Comparison of ENCODE assay signal across 8 mouse cellular contexts in the genomic region with DNA sequence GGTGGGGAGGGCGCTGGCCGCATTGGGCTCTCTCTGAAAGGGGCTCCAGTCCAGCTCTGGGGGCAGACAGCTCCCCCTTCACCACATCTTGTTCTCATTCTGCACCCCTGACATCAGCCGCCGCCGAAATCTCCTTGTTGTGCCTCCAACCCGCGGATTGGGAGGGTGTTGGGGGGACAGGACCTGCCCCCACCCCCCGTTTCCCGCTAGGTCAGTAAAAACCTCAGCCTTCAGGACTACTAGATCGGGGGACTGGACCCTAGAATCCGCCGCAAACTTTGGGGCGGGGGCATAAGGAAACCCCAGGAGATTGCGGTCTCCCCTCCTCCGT. TPM values are rescaled to one million over a fixed set of nuclear protein-coding genes. Genes with fewer than 3 reads are reported as not detected.
A peak's percentile ranks its signal among the peaks of the same experiment; 100 is the strongest.
DNase-seq lines count a peak whose midpoint lies in the region; ATAC-seq and TF ChIP-seq lines count a peak whose summit lies in the region.

No protein-coding gene starts in this region.

- no peak for TF ChIP-seq CTCF in lung, postnatal 0 days (IDR thresholded peaks at IDR 0.05)

- WGBS in lung, postnatal 0 days: 2% methylated on average over 14 of the region's 15 CpGs
- 2% methylated on average over 15 of the region's 15 CpGs for WGBS in limb, embryonic 12.5 days
- 0% methylated on average over 15 of the region's 15 CpGs for WGBS in stomach, embryonic 16.5 days

- peak overlapping the region; percentile 85 for H3K4me2 ChIP-seq in lung, postnatal 0 days (replicated peaks; ENCODE audit: low read depth, low read length)
- H3K4me2 ChIP-seq in limb, embryonic 12.5 days: peak overlapping the region; percentile 83
- peak overlapping the region; percentile 57 for H3K4me2 ChIP-seq in stomach, embryonic 16.5 days (ENCODE audit: low read depth, low read length)

- DNase-seq in embryo, embryonic 10.5 days (ENCODE audit: low spot score): peak; percentile 57
- DNase-seq in embryo, embryonic 9.5 days (ENCODE audit: extremely low spot score): no peak
- DNase-seq in lung, postnatal 0 days (ENCODE audit: low spot score): no peak
- no peak for DNase-seq in lung, postnatal 4 days
- DNase-seq in urinary bladder, postnatal 4 days (ENCODE audit: low spot score in 2 of 2): no peak
- no peak for DNase-seq in yolk sac, embryonic 10.5 days (ENCODE audit: low spot score)

- peaks cover 20% of the 10 kb centered on the region for H3K4me1 ChIP-seq in lung, postnatal 0 days (ENCODE audit: insufficient read depth, low read depth, low read length)
- H3K4me1 ChIP-seq in limb, embryonic 12.5 days (replicated peaks): peaks cover 65% of the 10 kb centered on the region
- peaks cover 49% of the 10 kb centered on the region for H3K4me1 ChIP-seq in stomach, embryonic 16.5 days (ENCODE audit: control insufficient read depth, insufficient read depth, low read length)

- H3K9ac ChIP-seq in lung, postnatal 0 days (replicated peaks; ENCODE audit: low read depth): no peak overlapping the region
- H3K9ac ChIP-seq in limb, embryonic 12.5 days (replicated peaks): peak overlapping the region; percentile 98
- peak overlapping the region; percentile 80 for H3K9ac ChIP-seq in stomach, embryonic 16.5 days (ENCODE audit: low read length)

- peaks cover 20% of the 10 kb centered on the region for H3K27me3 ChIP-seq in lung, postnatal 0 days (replicated peaks; ENCODE audit: insufficient read depth, low read length)
- H3K27me3 ChIP-seq in limb, embryonic 12.5 days: peaks cover 20% of the 10 kb centered on the region
- H3K27me3 ChIP-seq in stomach, embryonic 16.5 days (ENCODE audit: control insufficient read depth, insufficient read depth, low read length): peaks cover 20% of the 10 kb centered on the region

- H3K36me3 ChIP-seq in lung, postnatal 0 days (ENCODE audit: insufficient read depth, low read length): no peaks in the 10 kb centered on the region
- H3K36me3 ChIP-seq in limb, embryonic 12.5 days: peaks cover 3% of the 10 kb centered on the region; the same call in 1 of the 2 replicates
- H3K36me3 ChIP-seq in stomach, embryonic 16.5 days (ENCODE audit: control insufficient read depth, insufficient read depth, low read length): no peaks in the 10 kb centered on the region

- H3K9me3 ChIP-seq in lung, postnatal 0 days (ENCODE audit: low read length): no peaks in the 10 kb centered on the region
- no peaks in the 10 kb centered on the region for H3K9me3 ChIP-seq in limb, embryonic 12.5 days
- no peaks in the 10 kb centered on the region for H3K9me3 ChIP-seq in stomach, embryonic 16.5 days (replicated peaks; ENCODE audit: control insufficient read depth, low read length)

- no peak overlapping the region for H3K27ac ChIP-seq in lung, postnatal 0 days (ENCODE audit: low read length)
- peak overlapping the region; percentile 98 for H3K27ac ChIP-seq in limb, embryonic 12.5 days
- H3K27ac ChIP-seq in stomach, embryonic 16.5 days (ENCODE audit: low read length): peak overlapping the region; percentile 50; the same call in 1 of the 2 replicates

- ATAC-seq in lung, postnatal 0 days: no peak
- ATAC-seq in limb, embryonic 12.5 days (ENCODE audit: insufficient number of reproducible peaks, insufficient read depth, low FRiP score, low TSS enrichment, low read depth): no peak
- no peak for ATAC-seq in stomach, embryonic 16.5 days (ENCODE audit: insufficient read depth, low FRiP score)

- TF ChIP-seq EP300 in lung, postnatal 0 days (IDR thresholded peaks at IDR 0.05): no peak

- H3K4me3 ChIP-seq in lung, postnatal 0 days (ENCODE audit: low read depth, low read length): peak overlapping the region; percentile 53
- H3K4me3 ChIP-seq in limb, embryonic 12.5 days (replicated peaks): peak overlapping the region; percentile 97
- H3K4me3 ChIP-seq in stomach, embryonic 16.5 days (replicated peaks; ENCODE audit: low read length): peak overlapping the region; percentile 65

RNA-seq across cellular contexts. Expression of a gene that starts 1.4 kb away (rescaled TPM):
- polyA plus RNA-seq in lung, postnatal 0 days (2015; fragmentation: Nextera tagmentation; extraction: Ambion mirVana): 1.4 and 3.1 TPM in 2 replicates
- 25.5 and 26.9 TPM in 2 replicates for polyA plus RNA-seq in limb, embryonic 12.5 days (2016; fragmentation: Nextera tagmentation; extraction: Ambion mirVana)
- polyA plus RNA-seq in stomach, embryonic 16.5 days (2015; fragmentation: Nextera tagmentation; extraction: Ambion mirVana): 7.9 and 8.5 TPM in 2 replicates

RNA-seq across cellular contexts. Expression of a gene that starts 13.4 kb away (rescaled TPM):
- 0.14 TPM in 1 of 2 replicates, not detected in the other for polyA plus RNA-seq in lung, postnatal 0 days (2015; fragmentation: Nextera tagmentation; extraction: Ambion mirVana)
- polyA plus RNA-seq in limb, embryonic 12.5 days (2016; fragmentation: Nextera tagmentation; extraction: Ambion mirVana): 0.20 and 0.40 TPM in 2 replicates
- polyA plus RNA-seq in stomach, embryonic 16.5 days (2015; fragmentation: Nextera tagmentation; extraction: Ambion mirVana): 0.22 and 0.29 TPM in 2 replicates

RNA-seq across cellular contexts. Expression of a gene that starts 27.2 kb away (rescaled TPM):
- polyA plus RNA-seq in lung, postnatal 0 days (2015; fragmentation: Nextera tagmentation; extraction: Ambion mirVana): 33.2 and 34.5 TPM in 2 replicates
- 2.8 and 4.1 TPM in 2 replicates for polyA plus RNA-seq in limb, embryonic 12.5 days (2016; fragmentation: Nextera tagmentation; extraction: Ambion mirVana)
- polyA plus RNA-seq in stomach, embryonic 16.5 days (2015; fragmentation: Nextera tagmentation; extraction: Ambion mirVana): 17.0 and 21.1 TPM in 2 replicates

RNA-seq across cellular contexts. Expression of a gene that starts 49.0 kb away (rescaled TPM):
- 3.1 and 4.7 TPM in 2 replicates for polyA plus RNA-seq in lung, postnatal 0 days (2015; fragmentation: Nextera tagmentation; extraction: Ambion mirVana)
- 5.1 and 7.0 TPM in 2 replicates for polyA plus RNA-seq in limb, embryonic 12.5 days (2016; fragmentation: Nextera tagmentation; extraction: Ambion mirVana)
- polyA plus RNA-seq in stomach, embryonic 16.5 days (2015; fragmentation: Nextera tagmentation; extraction: Ambion mirVana): 2.8 and 4.3 TPM in 2 replicates
